Mouse (Mus musculus) cerebellum, postnatal 36 days (tissue): Measurements from ENCODE around the gene C1rb.
A peak's percentile ranks its signal among the peaks of the same experiment; 100 is the strongest.
"Not testable (repeated sequence)": the region's sequence is repeated elsewhere in the genome, so short reads cannot be mapped to it uniquely, and the experiment has no call there.

Experiments used
- DNase-seq, 2 experiments: peaks; one replicate each; pipeline ENCODE4 v3.0.0; 2021 to 2022; ENCODE audit warnings: mixed read lengths in 2 of 2

Gene C1rb

GRCm38 (mm10) chr6:124570026-124570425, at the start of gene C1rb:
C1rb (plus strand) TSS chr6:124570294.
- peak; percentile 57 to 72 for DNase-seq

GRCm38 (mm10) chr6:124522082-124522481, 48.0 kb upstream of the C1rb start:
- DNase-seq: peak in 1 of 2 experiments; percentile 21

GRCm38 (mm10) chr6:124527881-124528280, 42.2 kb upstream of the C1rb start:
- no peak for DNase-seq

- no peak for DNase-seq
These were observed 39.0 kb upstream of the C1rb start for GRCm38 (mm10) chr6:124531077-124531476.

- DNase-seq: not testable (repeated sequence)
These were observed 33.8 kb upstream of the C1rb start for GRCm38 (mm10) chr6:124536125-124536829.

GRCm38 (mm10) chr6:124541176-124541575, 28.9 kb upstream of the C1rb start:
- DNase-seq: not testable (repeated sequence)

GRCm38 (mm10) chr6:124542284-124542683, 27.8 kb upstream of the C1rb start, which contains the start of gene C1s1:
C1s1 (minus strand) TSS chr6:124542359.
- peak; percentile 34 to 53 for DNase-seq

- DNase-seq: peak in 1 of 2 experiments; percentile 4
These were observed 25.6 kb upstream of the C1rb start for GRCm38 (mm10) chr6:124544466-124544865.

- DNase-seq: no peak
These were observed 24.7 kb upstream of the C1rb start for GRCm38 (mm10) chr6:124545425-124545824.

- DNase-seq: not testable (repeated sequence)
These were observed 22.1 kb upstream of the C1rb start for GRCm38 (mm10) chr6:124547979-124548378.

- DNase-seq: no peak
These were observed 21.0 kb upstream of the C1rb start for GRCm38 (mm10) chr6:124549023-124549550.

- DNase-seq: no peak
These were observed 17.3 kb upstream of the C1rb start for GRCm38 (mm10) chr6:124552766-124553165.

GRCm38 (mm10) chr6:124555956-124556355, 14.1 kb upstream of the C1rb start:
- not testable (repeated sequence) for DNase-seq

- DNase-seq: not testable (repeated sequence)
These were observed 8.9 kb upstream of the C1rb start for GRCm38 (mm10) chr6:124561156-124561555.

- not testable (repeated sequence) for DNase-seq
These were observed 8.5 kb upstream of the C1rb start for GRCm38 (mm10) chr6:124561611-124562010.

- DNase-seq: not testable (repeated sequence)
These were observed 5.1 kb downstream of the C1rb start for GRCm38 (mm10) chr6:124575155-124575678.

GRCm38 (mm10) chr6:124580155-124580554, 10.1 kb downstream of the C1rb start:
- peak in 1 of 2 experiments; percentile 6 for DNase-seq

GRCm38 (mm10) chr6:124582231-124582630, 12.1 kb downstream of the C1rb start:
- DNase-seq: no peak

- DNase-seq: no peak
These were observed 14.8 kb downstream of the C1rb start for GRCm38 (mm10) chr6:124584935-124585334.

- DNase-seq: no peak
These were observed 15.7 kb downstream of the C1rb start for GRCm38 (mm10) chr6:124585761-124586160.

GRCm38 (mm10) chr6:124586266-124586665, 16.2 kb downstream of the C1rb start:
- no peak for DNase-seq

GRCm38 (mm10) chr6:124588771-124589170, 18.7 kb downstream of the C1rb start:
- DNase-seq: no peak

GRCm38 (mm10) chr6:124592186-124592700, 22.1 kb downstream of the C1rb start:
- DNase-seq: peak; percentile 9 to 32

- DNase-seq: no peak
These were observed 23.0 kb downstream of the C1rb start for GRCm38 (mm10) chr6:124593121-124593520.
